In the genomic region with DNA sequence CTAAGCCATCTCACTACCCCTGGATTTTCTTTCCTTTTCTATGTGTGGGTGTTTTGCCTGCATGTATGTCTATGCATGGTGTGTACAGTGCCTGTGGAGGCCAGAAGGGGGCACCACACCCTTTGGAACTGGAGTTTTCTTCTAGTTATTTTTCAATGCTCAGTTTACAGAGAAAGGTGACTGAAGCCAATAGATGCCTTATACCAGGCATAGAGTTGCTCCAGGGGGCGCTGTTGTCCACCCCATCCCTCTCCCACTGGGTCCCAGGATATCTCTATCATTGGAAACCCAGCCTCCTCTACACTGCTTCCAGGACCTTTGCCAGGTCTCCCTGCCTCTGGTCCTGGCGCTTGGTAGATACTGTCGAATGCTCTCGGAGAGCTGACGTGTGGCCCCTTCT, we compare ENCODE assay signal across 8 mouse cellular contexts.
DNase-seq lines count a peak whose midpoint lies in the region; ATAC-seq lines count a peak whose summit lies in the region.

No protein-coding gene starts in this region.

- no peak overlapping the region for H3K4me3 ChIP-seq in forebrain, embryonic 16.5 days (replicated peaks; ENCODE audit: low read length)

- H3K4me1 ChIP-seq in forebrain, embryonic 16.5 days (replicated peaks; ENCODE audit: control insufficient read depth, insufficient read depth, low read length): no peaks in the 10 kb centered on the region

- no peak overlapping the region for H3K27ac ChIP-seq in forebrain, embryonic 16.5 days (ENCODE audit: low read length)

- no peak overlapping the region for H3K9ac ChIP-seq in forebrain, embryonic 16.5 days (replicated peaks; ENCODE audit: low read depth, low read length)

- peak; percentile 85 for DNase-seq in ES-CJ7 (ENCODE audit: low read depth, low spot score)
- DNase-seq in adrenal gland, postnatal 10 days: peak; percentile 84
- DNase-seq in heart, postnatal 4 days: peak; percentile 85
- DNase-seq in layer of hippocampus, adult 18-20 months (ENCODE audit: low spot score in 2 of 2): peak; percentile 11 to 53
- peak; percentile 79 for DNase-seq in lung, postnatal 14 days
- peak; percentile 73 for DNase-seq in right cerebral cortex, postnatal 4 days
- peak; percentile 68 to 73 for DNase-seq in urinary bladder, postnatal 4 days (ENCODE audit: low spot score in 2 of 2)

- ATAC-seq in forebrain, embryonic 16.5 days: peak; percentile 59; the same call in 1 of the 2 replicates

- no peak overlapping the region for H3K4me2 ChIP-seq in forebrain, embryonic 16.5 days (ENCODE audit: low read length)

- 36% methylated on average over 5 of the region's 5 CpGs for WGBS in forebrain, embryonic 16.5 days

- no peaks in the 10 kb centered on the region for H3K36me3 ChIP-seq in forebrain, embryonic 16.5 days (ENCODE audit: control insufficient read depth, insufficient read depth)

- H3K9me3 ChIP-seq in forebrain, embryonic 16.5 days (ENCODE audit: control insufficient read depth, low read length): no peaks in the 10 kb centered on the region

- H3K27me3 ChIP-seq in forebrain, embryonic 16.5 days (replicated peaks; ENCODE audit: control insufficient read depth, insufficient read depth, low read length): no peaks in the 10 kb centered on the region

Comparison
In these comparisons a context has a peak if more than half of its experiments do, and no peak if none do; other contexts are left out.
1. DNase-seq: peak in every context shown above with its lines; median percentile 85 in ES-CJ7; 85 in heart, postnatal 4 days; 84 in adrenal gland, postnatal 10 days; 79 in lung, postnatal 14 days; 73 in right cerebral cortex, postnatal 4 days; 70 in urinary bladder, postnatal 4 days; 32 in layer of hippocampus, adult 18-20 months.